Mouse (Mus musculus): ENCODE data around the gene Grik2. TPM values are rescaled to one million over a fixed set of nuclear protein-coding genes. Genes with fewer than 3 reads are reported as not detected.

Gene Grik2
- polyA plus RNA-seq (2017; shearing (Covaris generic)), result not detected

DNA sequence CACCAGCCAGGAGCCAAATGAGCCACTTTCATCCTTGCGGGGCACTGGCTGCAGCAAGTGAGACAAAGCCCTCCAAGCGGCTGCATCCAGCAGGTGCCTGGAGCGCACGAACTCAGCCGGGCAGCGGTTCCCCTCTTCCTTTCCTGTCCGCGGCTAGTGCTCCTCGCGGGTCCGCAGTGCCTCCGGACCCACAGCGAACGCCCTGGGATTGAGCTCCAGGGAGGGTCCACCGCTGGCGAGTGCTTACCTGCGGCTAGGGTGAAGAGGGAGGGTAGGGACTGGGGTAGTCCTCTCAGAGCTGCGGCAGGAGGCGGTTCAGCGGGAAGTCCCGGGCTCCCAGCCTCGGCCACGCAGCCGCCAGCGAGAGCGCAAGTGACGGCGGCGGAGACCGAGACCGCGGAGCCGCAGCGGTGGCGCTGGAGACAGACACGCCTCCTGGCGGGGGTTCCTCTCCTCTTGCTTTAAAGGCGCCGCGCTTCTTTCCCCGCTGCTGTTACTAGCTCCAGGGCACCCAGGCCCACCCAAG is at the start of gene Grik2:
Gene Grik2, minus strand, starts transcription at position 386 of the 526 bp plus-strand sequence.
- ATAC-seq, result no peak

DNA sequence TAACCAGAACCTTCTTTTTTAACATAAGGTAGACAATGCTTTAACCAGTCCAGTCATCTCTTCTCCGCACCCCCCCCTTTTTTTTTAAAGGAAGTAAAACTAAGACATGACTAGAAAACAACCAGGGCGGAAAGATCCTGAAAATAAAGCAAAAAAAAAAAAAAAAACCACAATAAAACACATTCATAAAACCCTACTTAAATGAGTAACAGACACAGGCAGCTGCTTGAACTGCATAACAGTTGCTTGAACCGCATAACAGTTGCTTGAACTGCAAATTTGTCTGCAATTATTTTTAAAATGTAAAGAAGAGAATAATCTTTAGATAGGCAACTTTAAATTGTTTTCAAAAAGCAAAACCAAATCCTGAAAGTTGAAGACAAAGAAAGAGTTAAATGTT is 45.8 kb upstream of the Grik2 start:
- no peak for ATAC-seq

DNA sequence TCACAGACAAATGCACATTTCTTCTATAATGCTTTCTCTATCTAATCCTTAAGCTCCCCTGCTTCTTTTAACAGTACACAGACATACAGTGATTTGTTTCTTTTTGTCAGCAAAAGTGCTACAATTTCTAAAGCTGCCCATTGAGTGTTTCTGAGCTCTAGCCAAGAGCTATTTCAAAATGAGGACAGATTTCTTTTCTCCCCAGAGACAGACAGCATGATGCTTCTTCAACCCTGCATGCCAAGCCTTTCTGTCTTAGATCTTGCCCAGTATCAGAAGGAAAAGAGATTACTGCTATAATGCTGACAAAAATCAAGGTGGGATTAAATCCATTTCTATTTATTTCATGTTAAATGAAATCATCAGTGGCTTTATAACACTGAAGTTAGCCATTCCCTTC is 18.7 kb upstream of the Grik2 start:
- ATAC-seq, result no peak

DNA sequence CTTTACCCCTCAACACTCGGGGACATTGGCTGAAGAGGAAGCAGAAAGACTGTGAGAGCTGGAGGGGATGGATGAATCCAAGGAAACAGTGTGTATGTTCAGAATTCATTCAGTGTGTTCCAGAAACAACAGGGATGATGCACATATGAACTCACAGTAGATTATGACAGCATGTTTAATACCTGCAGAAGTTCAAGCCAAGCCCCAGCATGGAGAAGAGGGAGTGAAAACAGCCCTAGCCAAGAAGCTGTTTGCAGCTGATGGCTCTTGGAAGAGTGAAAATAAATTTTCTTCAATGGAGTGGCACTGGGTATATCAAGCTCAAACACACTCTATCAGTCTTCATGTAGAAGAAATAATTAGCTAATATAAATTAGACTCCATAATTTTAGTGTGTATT is 12.4 kb upstream of the Grik2 start:
- no peak for ATAC-seq

DNA sequence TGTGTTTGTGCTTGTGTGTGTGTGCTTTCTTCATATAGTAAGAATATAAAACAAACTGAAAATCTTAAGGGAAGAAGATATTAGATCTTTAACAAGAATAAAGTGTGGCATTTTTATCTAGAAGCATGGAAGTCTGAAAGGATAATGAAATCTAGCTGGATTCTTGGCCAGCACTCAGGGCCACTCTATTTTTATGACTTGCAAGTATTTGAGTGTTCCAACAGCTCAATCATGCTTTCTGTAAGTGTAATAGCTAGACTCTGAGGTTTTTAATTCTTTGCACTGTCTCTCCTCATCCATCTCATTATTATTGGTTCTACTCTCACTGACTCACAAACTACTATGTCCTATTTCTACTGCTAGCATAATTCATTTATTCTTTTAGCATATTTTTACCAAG is 5.6 kb upstream of the Grik2 start:
- no peak for ATAC-seq

DNA sequence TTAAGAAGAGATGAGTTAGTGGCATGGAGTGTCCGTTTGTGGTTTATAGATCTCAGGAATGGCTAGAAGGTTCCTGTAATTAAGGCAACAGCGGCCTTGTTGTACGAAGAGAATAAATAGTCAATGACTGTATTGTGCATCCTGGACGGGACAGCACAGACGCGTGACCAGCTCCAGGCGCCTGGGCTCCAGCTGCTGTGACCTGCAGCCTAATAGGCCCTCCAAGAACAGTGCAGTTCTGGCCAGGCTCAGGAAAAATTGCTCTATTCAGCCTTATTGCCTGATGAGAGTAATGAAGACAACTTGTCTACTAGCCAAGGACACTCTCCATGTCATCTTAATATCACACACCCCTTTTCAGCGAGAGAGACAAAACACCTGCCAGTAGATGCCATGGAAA is 1.8 kb upstream of the Grik2 start:
- no peak for ATAC-seq

DNA sequence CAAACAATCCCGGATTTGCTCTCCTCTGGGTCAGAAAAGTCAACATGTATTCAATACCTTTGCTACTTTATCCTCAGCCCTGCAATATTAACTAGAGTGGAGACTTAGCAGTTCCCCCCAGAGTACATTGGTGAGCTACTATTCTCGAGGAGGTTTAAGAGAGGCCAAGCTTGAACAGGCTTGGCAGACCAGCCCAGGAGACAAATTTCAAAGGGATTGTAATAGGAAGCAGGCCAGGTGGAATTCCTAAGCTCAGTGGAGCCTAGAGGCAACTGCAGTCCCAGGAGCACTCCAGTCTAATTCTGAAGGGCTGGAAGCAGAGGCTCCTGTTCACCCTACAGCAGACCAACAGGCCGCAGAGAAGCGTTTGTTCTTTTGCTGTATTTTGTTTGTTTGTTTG is 1.1 kb upstream of the Grik2 start:
- ATAC-seq, result no peak

DNA sequence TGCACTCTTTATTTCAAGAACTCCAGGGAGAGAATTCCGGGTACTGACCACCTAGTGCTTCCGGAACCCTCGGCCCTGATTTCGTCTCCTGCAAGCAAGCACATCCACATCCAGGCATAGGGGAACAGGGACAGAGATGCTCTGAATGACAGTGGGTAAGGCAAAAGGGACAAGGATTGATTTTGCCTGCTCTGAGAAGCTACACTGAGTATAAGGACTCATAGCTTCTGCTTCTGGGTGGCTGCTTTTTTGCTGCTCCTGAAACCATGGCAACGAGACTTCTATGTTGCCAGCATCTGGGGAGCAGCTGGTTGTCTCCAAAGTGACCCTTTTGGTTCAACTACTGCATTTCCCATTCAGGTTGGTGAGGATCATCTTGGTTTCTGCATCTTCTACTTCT is 348 bp upstream of the Grik2 start:
- ATAC-seq, result no peak

DNA sequence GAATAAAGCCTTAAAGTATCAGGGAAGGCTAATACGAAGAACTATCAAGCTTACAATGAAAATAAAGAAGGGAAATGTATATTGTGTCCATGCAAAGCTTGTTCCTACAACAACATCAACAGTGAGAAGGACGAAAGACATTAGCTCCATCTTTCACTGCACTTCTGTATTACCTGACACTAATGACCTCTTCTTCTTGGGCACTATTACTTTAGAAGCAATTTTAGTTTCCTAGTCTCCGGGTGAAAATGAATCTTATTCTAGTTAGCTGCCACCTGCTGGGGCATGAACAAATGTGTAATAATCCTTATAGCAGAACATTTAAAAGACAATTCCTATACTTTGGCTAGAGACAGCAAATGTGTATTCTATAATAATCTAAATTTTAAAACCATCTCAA is 1.9 kb downstream of the Grik2 start:
- no peak for ATAC-seq

DNA sequence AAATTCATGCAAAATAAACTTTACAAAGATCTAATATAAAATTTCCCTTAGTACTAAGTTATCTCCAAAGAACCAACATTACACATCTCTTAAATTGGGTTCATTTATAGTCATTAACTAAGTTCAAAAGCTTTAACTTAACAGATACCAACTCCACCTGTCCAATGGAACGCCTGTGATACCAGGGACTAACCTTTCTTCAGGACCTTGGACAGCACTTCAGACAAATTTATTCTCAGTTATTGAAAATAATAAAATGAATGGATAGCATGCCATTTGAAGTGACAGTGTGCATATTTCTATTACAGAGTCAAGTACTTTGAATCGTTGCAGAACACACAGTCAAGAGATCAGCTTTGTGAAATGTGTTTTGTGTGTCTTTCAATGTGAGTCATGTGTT is 3.1 kb downstream of the Grik2 start:
- no peak for ATAC-seq

DNA sequence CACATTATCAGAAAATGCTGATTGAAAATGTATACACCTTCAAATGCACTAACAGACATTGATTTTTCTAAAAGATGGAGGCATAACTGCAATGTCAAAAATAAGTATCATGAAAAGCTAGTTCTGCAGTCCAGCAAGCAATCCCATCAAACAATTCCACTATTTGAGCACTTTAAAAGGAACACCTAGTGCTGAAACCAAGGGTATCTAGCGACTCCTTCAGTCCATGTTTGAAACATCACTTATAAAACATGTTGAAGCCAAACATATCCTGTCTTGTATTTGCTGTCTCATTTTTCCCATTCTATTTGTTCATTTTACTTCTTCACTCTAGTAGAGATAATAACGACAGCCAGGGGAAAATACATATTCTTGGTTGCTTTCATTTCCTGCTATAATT is 3.7 kb downstream of the Grik2 start:
- ATAC-seq, result no peak

DNA sequence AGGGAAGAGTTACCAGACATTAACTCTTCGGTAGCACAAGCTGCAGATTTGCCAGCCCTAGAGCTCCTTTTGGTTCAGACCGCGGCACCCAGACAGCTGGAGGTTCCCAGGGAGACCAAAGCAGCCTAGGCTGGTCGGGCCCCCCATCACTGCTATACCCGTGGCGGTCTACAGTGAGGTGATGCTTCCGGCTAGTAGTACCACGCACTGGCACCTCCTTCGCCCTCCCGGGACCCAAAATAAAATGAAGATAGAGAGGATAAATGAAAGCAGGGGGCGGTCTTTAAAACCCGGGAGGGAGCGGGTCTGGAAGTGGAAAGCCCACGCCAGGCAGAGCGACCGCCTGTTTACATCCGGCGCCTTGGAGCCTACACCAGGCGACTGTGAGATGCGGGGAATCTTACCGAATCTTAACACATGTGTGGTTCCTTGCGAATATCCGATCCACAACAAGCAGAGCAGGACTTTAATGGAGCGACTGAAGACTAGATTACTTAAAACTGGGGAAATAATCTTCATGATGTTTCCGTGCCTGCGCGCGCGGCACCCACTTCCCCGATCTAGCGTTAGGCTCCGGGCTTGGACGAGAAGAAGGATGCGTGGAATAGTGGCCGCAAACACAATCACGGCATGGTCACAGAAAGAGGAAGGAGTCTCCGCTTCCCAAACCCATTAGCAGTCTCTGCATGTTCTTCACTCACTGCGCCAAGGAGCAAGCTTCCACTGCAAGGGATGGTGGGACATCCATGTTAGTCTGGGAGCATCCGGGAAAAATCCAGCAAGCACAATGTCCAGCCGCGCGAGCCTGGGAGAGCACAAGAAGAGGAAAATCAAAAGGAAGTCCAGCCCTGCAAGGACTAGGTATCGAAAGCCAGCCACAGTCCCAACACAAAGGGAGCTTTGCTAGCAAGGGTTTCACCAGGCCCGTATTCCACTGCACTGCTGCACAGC is 5.5 kb downstream of the Grik2 start:
- ATAC-seq, result no peak

DNA sequence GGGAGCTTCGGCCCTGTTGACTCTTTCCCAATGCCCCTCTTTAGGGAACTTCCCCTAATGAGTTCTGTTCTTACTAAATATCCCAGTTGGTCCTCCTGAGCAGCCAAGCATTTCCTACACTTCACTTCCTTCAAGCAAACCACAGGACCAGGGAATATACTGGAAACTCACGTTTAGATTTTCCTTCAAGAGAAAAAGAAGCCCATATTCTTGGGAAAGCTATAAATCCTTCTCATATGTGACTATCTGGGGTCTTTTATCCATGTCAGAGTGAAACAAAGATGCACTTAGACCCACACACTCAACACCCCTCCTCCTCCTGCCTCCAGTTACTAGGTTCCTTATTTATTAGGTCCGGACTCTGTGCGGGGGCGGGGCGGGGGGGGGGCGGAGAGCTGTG is 6.5 kb downstream of the Grik2 start:
- ATAC-seq, result no peak

DNA sequence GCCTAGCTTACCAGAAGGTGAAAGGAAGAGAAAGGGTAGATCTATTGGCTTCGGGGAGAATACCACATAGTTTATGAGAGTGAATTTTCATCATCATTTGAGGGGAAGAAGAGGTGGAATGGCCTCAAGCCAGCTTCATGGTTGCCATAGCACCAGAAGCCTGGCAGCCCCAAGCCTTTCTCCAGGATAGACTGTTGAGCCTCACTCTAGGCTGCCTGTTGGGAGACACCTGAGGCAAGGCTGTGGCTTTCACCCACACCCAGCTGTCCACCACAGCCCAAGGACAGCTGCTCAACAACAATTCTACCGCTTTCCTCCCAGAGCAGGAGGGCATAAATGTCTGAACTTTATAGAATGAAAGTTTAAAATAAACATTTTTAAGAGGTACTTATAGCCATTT is 8.1 kb downstream of the Grik2 start:
- ATAC-seq, result no peak

DNA sequence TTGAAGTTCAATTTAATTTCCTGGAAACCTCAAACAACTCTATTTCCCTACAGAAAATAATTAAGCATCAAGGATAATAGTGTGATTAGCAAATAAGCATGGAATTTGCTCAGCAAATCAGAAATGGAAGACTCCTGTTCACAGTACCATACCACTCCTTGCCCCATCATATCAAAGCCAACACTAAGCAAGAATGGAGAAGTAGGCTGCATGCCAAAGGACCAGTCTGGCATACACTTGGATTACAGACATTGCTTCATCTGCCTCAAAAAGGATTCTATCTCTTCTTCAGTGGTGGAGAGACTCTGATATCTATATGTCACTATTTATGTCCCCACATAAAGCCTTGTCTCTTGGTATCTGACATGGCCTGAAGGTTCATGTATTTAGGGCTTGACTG is 19.7 kb downstream of the Grik2 start:
- no peak for ATAC-seq

DNA sequence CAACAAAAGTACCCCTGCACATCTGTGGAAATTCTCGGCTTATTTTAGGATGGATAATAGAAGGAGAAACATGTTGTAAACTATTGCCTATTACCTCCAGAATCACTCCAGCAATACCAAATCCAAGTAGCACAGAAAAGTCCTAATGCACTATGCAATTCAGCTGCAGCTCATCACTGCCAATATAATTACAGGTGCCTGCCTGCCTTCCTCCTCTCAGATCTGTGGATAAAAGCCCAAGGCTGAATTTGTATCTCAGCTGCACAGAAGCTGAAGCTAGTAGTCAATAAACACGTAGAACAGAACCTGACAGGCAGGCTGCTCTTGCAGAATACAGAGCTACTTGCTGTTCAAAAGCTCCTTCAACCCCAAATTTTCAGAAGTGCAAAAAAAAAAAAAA is 21.0 kb downstream of the Grik2 start:
- no peak for ATAC-seq

DNA sequence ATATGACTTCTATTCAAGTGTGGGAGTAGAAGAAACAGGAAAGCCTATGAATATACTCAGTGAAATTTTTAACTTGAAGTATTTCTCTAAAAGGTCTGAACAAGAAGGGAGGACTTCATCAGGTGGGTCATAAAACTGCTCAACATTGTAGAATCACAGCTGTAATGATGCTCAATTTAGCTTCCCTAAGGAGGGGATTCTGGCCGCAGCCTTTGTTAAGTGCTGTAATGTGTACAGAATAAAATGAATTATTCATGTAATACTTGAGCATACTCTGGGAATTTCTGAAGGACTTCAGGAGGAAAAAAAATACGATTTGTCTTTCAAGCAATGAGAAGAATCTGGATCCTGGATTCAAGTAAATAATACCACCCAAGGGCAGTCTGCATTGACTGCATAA is 26.0 kb downstream of the Grik2 start:
- no peak for ATAC-seq

DNA sequence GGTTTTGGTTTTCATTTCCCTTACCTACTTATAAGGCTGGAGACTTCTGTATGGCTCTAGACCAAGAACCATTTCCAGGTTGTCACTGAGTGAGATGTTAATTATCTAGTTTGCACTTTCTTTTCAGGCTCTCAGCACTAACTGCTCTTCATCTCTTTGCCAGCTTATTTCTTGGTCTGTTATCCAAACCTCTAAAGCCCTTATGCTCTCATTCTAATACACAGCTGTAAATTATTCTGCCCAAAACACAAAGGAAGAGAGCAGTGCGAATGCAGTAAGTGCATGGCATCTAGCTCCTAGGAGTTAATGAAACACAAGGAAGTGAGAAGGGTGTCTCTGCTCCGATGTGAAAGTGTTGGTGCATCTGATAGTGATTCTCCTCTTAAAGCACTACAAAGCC is 36.8 kb downstream of the Grik2 start:
- ATAC-seq, result no peak

DNA sequence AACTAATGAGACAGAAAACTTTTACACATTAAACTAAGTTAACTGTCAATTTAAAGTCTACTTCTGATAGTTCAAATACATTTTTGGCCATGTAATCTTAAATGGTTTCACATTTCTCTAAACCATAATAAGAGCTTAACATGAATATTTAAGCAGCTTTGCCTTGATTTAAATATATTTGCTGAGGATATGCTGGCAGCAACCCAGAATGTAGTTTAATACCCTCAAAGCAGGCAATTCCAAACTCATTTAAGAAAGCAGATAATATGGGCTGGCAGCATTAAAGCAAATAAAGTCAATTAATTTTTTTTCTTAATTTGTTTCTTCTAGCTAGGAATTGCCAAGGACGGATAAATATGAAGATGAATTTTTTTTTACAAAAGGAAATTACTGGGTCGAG is 56.7 kb downstream of the Grik2 start:
- no peak for ATAC-seq

DNA sequence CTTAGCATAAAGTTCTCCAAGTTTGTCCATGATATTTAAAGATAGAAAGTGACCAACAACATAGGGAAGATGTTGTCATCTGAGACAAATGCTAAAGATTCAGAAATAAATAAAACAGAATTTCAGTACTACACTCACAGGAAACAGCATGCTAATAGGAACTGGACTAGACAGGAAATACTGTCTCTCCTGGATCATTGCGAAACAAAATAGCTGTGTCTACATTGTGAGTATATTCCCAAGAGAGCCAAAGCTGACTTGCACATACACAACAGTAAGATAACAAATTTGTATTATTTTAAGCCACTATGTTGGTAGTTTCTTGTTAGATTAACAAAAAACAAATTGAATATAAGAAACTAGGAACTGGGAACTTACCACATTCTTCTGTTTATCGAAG is 64.9 kb downstream of the Grik2 start:
- ATAC-seq, result no peak

DNA sequence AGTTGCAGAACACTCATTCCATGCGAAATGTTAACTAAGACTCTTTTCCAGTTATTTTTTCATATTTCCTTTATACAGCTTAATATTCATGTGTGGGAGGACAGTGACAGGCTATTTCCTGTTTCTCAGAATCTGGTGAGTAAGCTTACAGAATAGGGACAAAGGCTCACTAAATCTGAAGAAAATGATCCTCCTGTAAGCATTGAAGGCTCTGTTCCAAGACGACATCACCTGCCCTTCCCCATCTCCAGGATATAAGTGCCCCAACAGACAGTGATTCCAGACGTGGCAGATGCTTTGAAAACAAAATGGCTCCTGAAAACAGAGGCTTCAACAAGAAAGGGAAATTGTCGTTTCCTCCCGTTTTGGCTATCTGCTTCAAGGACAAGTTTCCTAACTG is 71.7 kb downstream of the Grik2 start:
- no peak for ATAC-seq

DNA sequence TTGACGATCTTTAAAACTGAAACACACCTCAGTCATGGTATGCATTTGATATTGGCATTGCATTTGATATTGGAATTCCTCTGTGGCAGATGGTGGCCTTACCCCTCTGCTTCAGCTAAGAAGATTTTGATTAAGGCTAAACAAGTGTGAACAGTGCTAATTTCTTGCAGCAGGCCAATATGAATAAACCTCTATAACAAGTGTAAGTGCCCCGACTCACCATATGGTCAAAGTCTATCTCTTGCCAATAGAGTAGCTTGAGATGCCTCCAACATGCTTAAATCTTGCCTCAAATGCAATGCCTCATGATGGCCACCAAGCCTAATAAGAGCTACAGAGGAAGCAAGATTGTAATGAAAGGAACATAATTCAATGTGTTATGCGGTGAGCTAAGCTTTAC is 78.8 kb downstream of the Grik2 start:
- ATAC-seq, result no peak

DNA sequence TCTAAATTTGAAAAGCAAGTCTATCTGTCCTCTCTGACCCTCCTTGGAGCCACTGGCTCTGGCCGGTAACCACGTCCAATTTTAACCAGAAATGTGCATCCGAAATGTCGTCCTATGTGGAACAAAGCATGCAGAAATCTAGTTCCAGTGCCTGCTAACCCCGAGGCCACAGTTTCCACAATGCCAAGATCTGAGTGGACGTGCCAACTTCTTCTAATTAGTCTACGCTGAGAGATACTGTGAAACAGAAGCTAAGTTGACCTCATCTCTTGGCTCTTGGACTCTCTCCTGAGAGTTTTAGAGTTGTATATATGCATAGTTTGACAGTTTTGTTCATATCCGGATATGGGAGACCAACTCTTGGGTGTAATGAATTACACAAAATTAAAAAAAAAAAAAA is 84.1 kb downstream of the Grik2 start:
- no peak for ATAC-seq

DNA sequence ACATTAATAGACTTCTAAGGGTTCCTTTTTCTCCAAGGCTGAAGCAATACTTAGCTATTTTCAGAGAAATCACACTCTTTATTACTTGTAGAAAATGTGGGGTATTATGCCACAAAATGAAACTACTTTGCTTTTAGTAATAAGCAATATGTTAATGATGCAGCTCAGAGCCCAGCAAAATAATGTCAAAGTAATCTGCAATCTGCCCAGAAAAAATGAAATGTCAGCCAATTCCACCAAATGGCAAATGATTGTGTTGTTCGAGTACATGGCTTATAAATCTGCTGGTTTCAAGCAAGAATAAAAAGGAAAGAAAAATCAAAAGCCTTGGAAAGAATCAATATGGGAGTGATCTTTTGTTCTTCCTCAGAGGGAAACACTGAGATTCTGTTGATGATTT is 136.2 kb downstream of the Grik2 start:
- ATAC-seq, result no peak

DNA sequence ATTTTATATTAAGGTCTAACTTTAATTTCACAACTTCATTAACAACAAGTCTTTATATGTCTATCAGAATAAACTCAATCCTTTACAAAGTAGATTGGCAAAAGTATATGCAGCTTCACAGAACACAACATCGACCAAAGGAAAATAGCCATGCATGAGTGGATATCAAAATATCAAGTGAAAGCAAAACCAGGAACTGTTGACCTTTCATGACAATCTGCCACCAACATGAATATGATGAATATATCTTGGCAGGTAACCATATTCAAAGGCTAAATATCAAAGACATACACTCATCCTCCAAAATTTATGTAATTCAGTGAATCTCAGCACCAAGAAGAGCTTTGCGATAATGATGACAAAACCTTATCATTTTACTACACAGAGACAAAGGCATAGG is 141.4 kb downstream of the Grik2 start:
- ATAC-seq, result no peak

Measured in CD4-positive, CD25-positive, alpha-beta regulatory T cell, adult 4 months (primary cell).